In genomic region chr11:69778985-69779384, GRCm38 (mm10) we compare ENCODE assay signal across 35 mouse cellular contexts. TPM values are rescaled to one million over a fixed set of nuclear protein-coding genes. Genes with fewer than 3 reads are reported as not detected.
DNase-seq lines count a peak whose midpoint lies in the region; ATAC-seq and TF ChIP-seq lines count a peak whose summit lies in the region.
"Had no signal": no experiment of that assay in that cellular context is flagged by ENCODE, and none has a peak within 500 bp of the region (broad histone marks: within the 10 kb centered on the region; RNA-seq: fewer than 3 reads in every experiment).

No protein-coding gene starts in this region.

- H3K27me3 ChIP-seq in heart, embryonic 16.5 days (ENCODE audit: control insufficient read depth, insufficient read depth, low read length), result no peaks in the 10 kb centered on the region
- H3K27me3 ChIP-seq in lung, embryonic 16.5 days (ENCODE audit: control insufficient read depth, insufficient read depth, low read depth, low read length), result no peaks in the 10 kb centered on the region

- H3K4me3 ChIP-seq in heart, embryonic 16.5 days (ENCODE audit: low read length), result no peak overlapping the region
- H3K4me3 ChIP-seq in lung, embryonic 16.5 days (ENCODE audit: low read length), result no peak overlapping the region
- no peak overlapping the region for H3K4me3 ChIP-seq in lung, adult 2 months (replicated peaks; ENCODE audit: extremely low read depth, low read depth, low read length)
- H3K4me3 ChIP-seq: forebrain, embryonic 12.5 days; heart, embryonic 10.5 days; left cerebral cortex, adult 2 months; limb, embryonic 13.5 days; liver, embryonic 13.5 days; myocyte; neural tube, embryonic 12.5 days had no signal

- no peak for TF ChIP-seq CTCF in lung, adult 2 months (IDR thresholded peaks at IDR 0.05; ENCODE audit: insufficient read depth, low read length)

- TF ChIP-seq POLR2A in lung, adult 2 months (IDR thresholded peaks at IDR 0.05; ENCODE audit: borderline replicate concordance, extremely low read depth, low read depth, low read length), result no peak

- DNase-seq in heart, adult 11 months, result peak; percentile 91
- DNase-seq in heart, postnatal 36 days, result no peak
- DNase-seq in heart, adult 9 months (ENCODE audit: low spot score in 2 of 2), result no peak
- DNase-seq in lung, adult 2 months, result no peak
- no peak for DNase-seq in spleen, postnatal 4 days (ENCODE audit: low spot score in 2 of 2)
- DNase-seq: adrenal gland, adult 8-10 months; forebrain, postnatal 0 days; kidney, postnatal 25 days; liver, embryonic 13.5 days; lung, adult 18-20 months; lung, postnatal 14 days; right cerebral cortex, adult 18-20 months; spleen, adult 18-20 months; thymus, adult 2 months; thymus, postnatal 4 days had no signal

- H3K9me3 ChIP-seq in heart, embryonic 16.5 days (replicated peaks; ENCODE audit: control insufficient read depth, low read length), result no peaks in the 10 kb centered on the region
- H3K9me3 ChIP-seq in lung, embryonic 16.5 days (ENCODE audit: control insufficient read depth, low read length), result no peaks in the 10 kb centered on the region
- H3K9me3 ChIP-seq: forebrain, embryonic 12.5 days; G1E; heart, embryonic 10.5 days; limb, embryonic 13.5 days; liver, embryonic 13.5 days; neural tube, embryonic 12.5 days had no signal

- intact Hi-C loops in heart, postnatal 36 days (cut with DNase I), result no loop called here

- no peaks in the 10 kb centered on the region; the same call in 1 of the 2 replicates for H3K36me3 ChIP-seq in heart, embryonic 16.5 days (ENCODE audit: control insufficient read depth, insufficient read depth)
- 0 out of 2 replicates have a peak, but pooled peaks cover 4% of the 10 kb centered on the region for H3K36me3 ChIP-seq in lung, embryonic 16.5 days (ENCODE audit: control insufficient read depth, insufficient read depth, low read length)

- 44% methylated on average over 7 of the region's 7 CpGs for WGBS in heart, embryonic 16.5 days
- 42% methylated on average over 7 of the region's 7 CpGs for WGBS in lung, embryonic 16.5 days
- WGBS in lung, adult 2 months, result 60% methylated on average over 7 of the region's 7 CpGs

- ATAC-seq in heart, embryonic 16.5 days (replicated peaks; ENCODE audit: extremely low read depth, insufficient read depth, low FRiP score), result 0 out of 2 replicates have a peak, but pooled peaks have one; percentile 12
- ATAC-seq in lung, embryonic 16.5 days (ENCODE audit: low read depth), result peak; percentile 57
- ATAC-seq: forebrain, postnatal 0 days; intestine, postnatal 0 days; midbrain, embryonic 16.5 days had no signal

- H3K4me2 ChIP-seq in heart, embryonic 16.5 days (ENCODE audit: low read depth, low read length), result no peak overlapping the region
- H3K4me2 ChIP-seq in lung, embryonic 16.5 days (ENCODE audit: low read depth, low read length), result no peak overlapping the region
- H3K4me2 ChIP-seq: forebrain, embryonic 12.5 days; hindbrain, embryonic 14.5 days; limb, embryonic 13.5 days; liver, embryonic 13.5 days; midbrain, embryonic 11.5 days; neural tube, embryonic 12.5 days had no signal

- H3K4me1 ChIP-seq in heart, embryonic 16.5 days (ENCODE audit: control insufficient read depth, insufficient read depth, low read length), result peaks cover 9% of the 10 kb centered on the region
- peaks cover 6% of the 10 kb centered on the region for H3K4me1 ChIP-seq in lung, embryonic 16.5 days (replicated peaks; ENCODE audit: control insufficient read depth, insufficient read depth, low read length)
- no peaks in the 10 kb centered on the region; the same call in 1 of the 2 replicates for H3K4me1 ChIP-seq in lung, adult 2 months (ENCODE audit: control insufficient read depth, insufficient read depth, low read length)

- no peak overlapping the region for H3K27ac ChIP-seq in heart, embryonic 16.5 days (ENCODE audit: low read length)
- no peak overlapping the region for H3K27ac ChIP-seq in lung, embryonic 16.5 days (ENCODE audit: low read length)
- H3K27ac ChIP-seq: forebrain, embryonic 12.5 days; heart, embryonic 10.5 days; hindbrain, embryonic 14.5 days; left cerebral cortex, adult 2 months; limb, embryonic 13.5 days; liver, embryonic 13.5 days; neural tube, embryonic 12.5 days had no signal

- 0 out of 2 replicates have a peak overlapping the region, but pooled peaks have one; percentile 11 for H3K9ac ChIP-seq in heart, embryonic 16.5 days (ENCODE audit: low read length)
- H3K9ac ChIP-seq in lung, embryonic 16.5 days (ENCODE audit: low read length), result no peak overlapping the region
- H3K9ac ChIP-seq: forebrain, embryonic 12.5 days; forebrain, postnatal 0 days; hindbrain, embryonic 14.5 days; limb, embryonic 13.5 days; liver, embryonic 13.5 days; neural tube, embryonic 12.5 days had no signal

RNA-seq across cellular contexts. Expression of gene Zbtb4, which starts 13.3 kb away (rescaled TPM):
- total RNA-seq in heart, postnatal 36 days (2021), result 10 to 100 TPM; 39.0 to 43.1 TPM
- 3.6 TPM in 2 replicates for polyA plus RNA-seq in heart, embryonic 16.5 days (2015; fragmentation: Nextera tagmentation; extraction: Ambion mirVana)
- 3.5 and 4.9 TPM in 2 replicates for polyA plus RNA-seq in lung, embryonic 16.5 days (2015; fragmentation: Nextera tagmentation; extraction: Ambion mirVana)
- polyA plus RNA-seq in lung, adult 2 months (2012; rRNA removed), result 104 and 106 TPM in 2 replicates

RNA-seq across cellular contexts. Expression of gene Chrnb1, which starts 16.8 kb away (rescaled TPM):
- total RNA-seq in heart, postnatal 36 days (2021), result 1 to 10 TPM; 3.6 to 4.3 TPM
- 5.8 and 6.0 TPM in 2 replicates for polyA plus RNA-seq in heart, embryonic 16.5 days (2015; fragmentation: Nextera tagmentation; extraction: Ambion mirVana)
- polyA plus RNA-seq in lung, embryonic 16.5 days (2015; fragmentation: Nextera tagmentation; extraction: Ambion mirVana), result 18.6 and 20.7 TPM in 2 replicates
- 31.5 and 38.0 TPM in 2 replicates for polyA plus RNA-seq in lung, adult 2 months (2012; rRNA removed)

RNA-seq across cellular contexts. Expression of gene Slc35g3, which starts 17.2 kb away (rescaled TPM):
- not detected for total RNA-seq in heart, postnatal 36 days (2021)
- 0.16 and 0.18 TPM in 2 replicates for polyA plus RNA-seq in heart, embryonic 16.5 days (2015; fragmentation: Nextera tagmentation; extraction: Ambion mirVana)
- 0.36 and 0.64 TPM in 2 replicates for polyA plus RNA-seq in lung, embryonic 16.5 days (2015; fragmentation: Nextera tagmentation; extraction: Ambion mirVana)
- polyA plus RNA-seq in lung, adult 2 months (2012; rRNA removed), result 1.4 and 2.3 TPM in 2 replicates
- total RNA-seq: adrenal gland, adult 8-10 months; adrenal gland, postnatal 4 days; forebrain, postnatal 0 days; gastrocnemius, adult 8-10 months; layer of hippocampus, adult 18-20 months; left cerebral cortex, adult 2 months; left cerebral cortex, postnatal 25 days; megakaryocyte progenitor cell, adult 5-6 weeks had no signal
- polyA plus RNA-seq: cerebellum, adult 2 months; embryonic facial prominence, embryonic 14.5 days; forebrain, postnatal 0 days; heart, embryonic 10.5 days; limb, embryonic 13.5 days; liver, embryonic 13.5 days; midbrain, embryonic 11.5 days; neural tube, embryonic 12.5 days had no signal

RNA-seq across cellular contexts. Expression of gene Polr2a, which starts 20.5 kb away (rescaled TPM):
- 10 to 100 TPM; 30.1 to 35.4 TPM for total RNA-seq in heart, postnatal 36 days (2021)
- polyA plus RNA-seq in heart, embryonic 16.5 days (2015; fragmentation: Nextera tagmentation; extraction: Ambion mirVana), result 13.8 and 16.9 TPM in 2 replicates
- polyA plus RNA-seq in lung, embryonic 16.5 days (2015; fragmentation: Nextera tagmentation; extraction: Ambion mirVana), result 24.1 and 25.3 TPM in 2 replicates
- 32.0 and 51.1 TPM in 2 replicates for polyA plus RNA-seq in lung, adult 2 months (2012; rRNA removed)

RNA-seq across cellular contexts. Expression of gene Fgf11, which starts 22.7 kb away (rescaled TPM):
- 1 to 10 TPM; 2.4 to 3.0 TPM for total RNA-seq in heart, postnatal 36 days (2021)
- 2.2 and 3.0 TPM in 2 replicates for polyA plus RNA-seq in heart, embryonic 16.5 days (2015; fragmentation: Nextera tagmentation; extraction: Ambion mirVana)
- 1.0 and 1.7 TPM in 2 replicates for polyA plus RNA-seq in lung, embryonic 16.5 days (2015; fragmentation: Nextera tagmentation; extraction: Ambion mirVana)
- 6.9 and 8.0 TPM in 2 replicates for polyA plus RNA-seq in lung, adult 2 months (2012; rRNA removed)

Comparison
In these comparisons a context has a peak if more than half of its experiments do, and no peak if none do; other contexts are left out.
1. RNA of gene Zbtb4, which starts 13.3 kb away (polyA plus RNA-seq): 104 to 106 TPM in lung, adult 2 months; 3.5 to 4.9 TPM in lung, embryonic 16.5 days and 3.6 TPM in heart, embryonic 16.5 days; every median in the first group is over 10 times any median in the second.